Mouse (Mus musculus) urinary bladder, adult 2 months (tissue): ENCODE data around the gene Sash1. TPM values are rescaled to one million over a fixed set of nuclear protein-coding genes. Genes with fewer than 3 reads are reported as not detected.

Source experiments
- DNase-seq: peaks from one replicate; pipeline ENCODE4 v3.0.0; 2022; ENCODE audit warnings: low spot score
- polyA plus RNA-seq: library from polyadenylated mRNA; depleted of rRNA; stranded (reverse); fragments of >200 nt; gene quantifications from 2 replicates; pipeline ENCODE4 v1.2.3, GENCODE M21; 2012

Gene Sash1
- polyA plus RNA-seq, 1 experiment: 30.4 TPM

DNA sequence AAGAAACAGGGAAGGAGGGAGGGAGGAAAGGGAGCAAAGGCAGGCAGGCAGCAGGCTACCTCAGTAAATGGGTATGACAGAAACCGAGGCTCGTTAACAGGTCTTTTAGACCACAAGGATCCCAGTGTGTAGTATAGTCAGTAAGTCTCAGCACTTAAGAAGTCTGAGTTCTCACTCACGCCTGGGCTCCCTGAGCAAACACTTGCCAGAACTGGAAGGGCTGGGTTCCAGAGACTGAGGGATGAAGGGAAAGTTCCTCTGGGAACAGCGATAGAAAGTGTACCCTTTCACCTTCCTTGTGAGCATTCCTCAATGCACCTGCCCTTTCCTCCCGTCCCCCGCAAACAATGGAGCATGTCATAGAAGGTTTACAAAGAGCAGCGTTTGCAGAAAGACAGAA is 16.5 kb upstream of the Sash1 start:
- no peak for DNase-seq

DNA sequence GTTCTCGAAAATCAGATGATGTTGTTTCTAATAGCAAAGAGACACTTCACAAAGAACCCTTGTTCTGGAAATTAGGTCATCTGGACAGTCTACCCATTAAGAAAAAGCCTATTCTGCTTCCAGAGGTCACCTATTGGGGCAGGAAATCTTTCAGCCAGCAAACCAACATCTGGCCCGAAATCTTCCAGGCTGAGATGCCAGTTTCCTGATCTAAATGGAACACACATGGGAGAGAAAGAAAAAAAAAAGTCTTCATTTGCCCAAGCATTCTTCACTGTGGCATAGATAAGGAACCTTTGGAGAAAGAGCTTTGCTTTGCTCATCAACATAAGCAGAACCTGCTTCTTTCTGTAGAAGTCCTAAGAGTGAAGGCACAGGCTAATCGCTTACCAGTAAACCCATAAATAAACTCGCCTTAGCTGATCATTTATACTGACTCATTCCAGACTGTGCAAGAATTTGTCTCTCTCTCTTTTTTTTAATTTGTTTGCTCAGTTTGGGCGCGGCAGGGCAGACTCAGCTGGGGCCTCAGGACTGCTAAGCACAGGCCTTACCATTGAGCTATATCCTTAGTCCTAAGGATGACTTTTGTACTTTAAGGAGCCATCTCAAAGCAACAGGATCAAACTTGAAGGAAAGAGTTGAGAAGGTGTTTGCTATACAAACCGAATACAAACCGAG is 13.1 kb upstream of the Sash1 start:
- no peak for DNase-seq

DNA sequence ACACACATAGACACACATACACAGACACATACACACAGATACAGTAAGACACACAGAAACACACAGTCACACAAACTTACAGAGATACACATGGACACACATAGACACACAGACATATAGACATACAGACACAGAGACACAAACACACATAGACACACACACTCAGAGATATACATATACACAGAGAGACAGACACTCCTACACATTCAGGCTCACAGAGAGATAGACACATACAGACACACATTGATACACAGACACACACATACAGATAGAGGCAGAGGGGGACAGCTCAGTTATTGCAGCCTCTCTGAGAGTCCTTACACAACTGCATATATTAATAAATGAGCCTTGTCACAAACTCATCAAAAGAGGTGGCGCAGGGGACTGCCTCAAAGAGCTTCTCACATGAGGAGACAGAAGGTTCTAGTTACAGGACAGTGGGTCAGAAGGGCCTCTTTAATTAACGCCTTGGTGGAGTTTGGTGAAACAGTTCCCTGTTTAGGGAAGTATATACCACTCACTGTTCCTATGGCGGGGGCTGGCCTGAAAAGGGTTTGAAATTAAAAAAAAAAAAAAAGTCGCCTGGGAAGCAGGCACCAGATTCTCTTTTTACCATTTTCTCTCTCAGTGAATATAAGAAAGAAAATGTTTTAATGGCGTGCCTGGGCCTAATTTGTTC is 12.4 kb upstream of the Sash1 start:
- no peak for DNase-seq

DNA sequence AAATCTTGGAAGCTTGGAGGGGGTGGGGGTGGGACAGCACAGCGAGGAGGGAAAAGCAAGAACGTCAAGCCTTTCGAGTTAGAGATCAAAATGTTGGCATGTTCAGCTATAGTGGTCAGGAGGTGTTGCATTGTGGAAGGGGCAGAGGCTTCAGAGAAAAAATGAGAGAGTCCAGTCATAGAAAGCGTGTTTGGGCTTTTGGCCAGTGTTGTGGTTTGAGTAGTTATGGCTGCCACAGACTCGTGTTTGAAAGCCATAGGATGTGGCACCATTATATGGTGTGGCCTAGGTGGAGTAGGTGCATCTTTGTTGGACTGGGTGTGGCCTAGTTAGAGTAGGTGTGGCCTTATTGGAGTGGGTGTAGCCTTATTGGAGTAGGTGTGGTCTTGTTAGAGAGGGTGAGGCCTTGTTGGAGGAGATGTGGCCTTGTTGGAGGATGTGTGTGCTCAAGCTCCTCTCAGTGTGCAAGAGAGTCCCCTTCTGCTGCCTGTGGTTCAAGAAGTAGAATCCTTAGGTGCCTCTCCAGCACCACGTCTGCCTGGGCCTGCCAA is 9.2 kb upstream of the Sash1 start:
- no peak for DNase-seq

DNA sequence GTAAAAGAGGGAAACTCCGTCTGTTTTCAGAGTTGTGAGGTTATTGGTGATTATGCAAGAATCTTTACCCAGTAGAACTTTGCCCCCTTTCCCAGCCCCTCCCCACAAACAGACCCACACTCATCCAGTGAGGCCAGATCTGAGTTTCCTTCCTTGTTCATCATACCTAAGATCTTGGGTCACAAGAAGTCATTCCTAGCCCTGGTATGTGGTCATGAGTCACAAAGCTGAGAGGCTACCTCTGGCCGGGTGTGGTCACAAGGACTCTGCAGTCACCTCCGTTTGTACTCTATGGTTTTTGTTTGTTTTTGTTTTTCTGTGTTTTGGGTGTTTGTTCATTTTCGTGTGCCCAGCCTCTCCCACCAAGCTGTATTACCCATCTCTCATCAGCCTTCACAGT is 4.6 kb upstream of the Sash1 start:
- DNase-seq: no peak

DNA sequence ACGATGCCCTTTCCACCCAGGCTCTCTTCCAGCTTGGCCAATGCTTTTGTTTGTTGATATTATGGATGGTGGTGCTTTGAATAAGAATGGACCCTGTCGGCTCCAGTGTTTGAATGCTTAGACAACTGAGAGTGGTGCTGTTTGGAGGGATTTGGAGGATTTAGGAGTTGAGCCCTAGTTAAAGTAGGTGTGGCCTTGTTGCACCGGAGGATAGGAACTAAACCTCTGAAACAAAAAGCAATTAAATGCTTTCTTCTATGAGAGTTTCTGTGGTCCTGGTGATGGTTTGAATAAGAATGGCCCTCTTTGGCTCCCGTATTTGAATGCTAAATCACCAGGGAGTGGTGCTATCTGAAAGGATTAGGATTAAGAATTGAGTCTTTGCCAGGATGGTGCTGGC is 3.5 kb upstream of the Sash1 start:
- no peak for DNase-seq

DNA sequence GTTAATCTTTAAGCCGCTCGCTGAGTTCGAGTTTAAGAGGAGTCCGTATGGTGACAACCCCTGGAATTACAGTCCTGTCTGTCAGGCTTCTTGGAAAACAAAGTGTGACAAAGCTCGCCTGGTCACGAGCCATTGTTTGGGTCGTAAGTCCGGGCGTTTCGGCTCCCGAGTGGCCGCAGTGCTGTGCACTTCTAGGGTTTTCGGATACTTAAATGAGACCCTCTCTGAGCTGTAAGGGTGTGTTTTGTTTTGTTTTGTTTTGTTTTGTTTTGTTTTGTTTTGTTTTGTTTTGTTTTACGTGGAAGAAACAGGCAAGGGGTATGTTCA is 621 bp upstream of the Sash1 start:
- DNase-seq: no peak

DNA sequence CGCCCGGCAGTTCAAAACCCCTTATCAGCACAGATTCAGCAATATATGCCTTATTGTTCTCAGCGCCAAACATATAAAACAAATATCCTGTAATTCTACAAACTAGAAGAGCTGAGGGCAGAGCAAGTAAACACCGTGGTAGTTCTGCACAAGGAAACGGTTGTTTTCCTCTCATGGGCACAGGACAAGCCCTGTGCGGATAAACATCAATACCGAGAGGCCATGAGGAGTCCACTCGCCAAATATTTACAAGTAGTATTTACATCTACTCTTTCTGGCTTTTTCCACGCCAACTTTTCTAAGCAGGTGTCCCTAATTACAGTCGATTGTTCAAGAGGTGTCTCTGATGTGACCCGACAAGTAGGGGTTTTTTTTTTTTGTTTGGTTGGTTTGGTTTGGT is 669 bp downstream of the Sash1 start:
- no peak for DNase-seq

DNA sequence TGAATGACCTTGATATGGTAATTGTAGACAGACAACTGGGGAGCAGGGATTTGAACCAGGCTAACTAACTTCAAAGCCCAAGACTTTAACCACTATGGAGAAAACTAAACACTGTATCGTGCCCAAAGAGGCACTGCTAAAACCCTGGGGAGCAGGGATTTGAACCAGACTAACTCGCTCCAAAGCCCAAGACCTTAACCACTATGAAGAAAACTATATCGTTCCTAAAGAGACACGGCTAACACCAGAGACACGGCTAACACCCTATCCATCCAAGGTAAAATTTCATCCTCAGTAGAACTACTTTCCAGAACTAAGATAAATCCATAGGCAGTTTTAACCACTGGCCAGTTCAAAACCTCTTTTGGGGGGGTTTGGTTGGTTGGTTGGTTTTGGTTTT is 1.3 kb downstream of the Sash1 start:
- no peak for DNase-seq

DNA sequence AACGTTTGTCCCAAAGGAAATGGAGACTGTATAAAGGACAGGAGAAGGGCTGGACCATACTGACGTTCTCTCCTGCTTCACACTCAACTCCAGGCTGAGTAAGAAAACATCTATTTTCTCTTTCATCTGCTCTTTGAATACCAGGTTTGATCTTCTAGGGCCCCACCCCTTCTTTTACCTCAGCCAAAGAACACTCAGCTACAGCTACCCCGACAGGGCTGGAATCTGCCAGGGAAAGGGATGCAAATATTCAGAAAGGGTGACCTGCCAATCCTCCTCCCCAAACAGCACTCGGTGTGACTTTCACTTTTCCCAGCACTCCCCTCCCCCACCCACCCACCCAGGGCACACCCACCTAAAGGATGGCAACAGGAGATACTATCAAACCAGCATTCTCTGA is 2.2 kb downstream of the Sash1 start:
- no peak for DNase-seq

DNA sequence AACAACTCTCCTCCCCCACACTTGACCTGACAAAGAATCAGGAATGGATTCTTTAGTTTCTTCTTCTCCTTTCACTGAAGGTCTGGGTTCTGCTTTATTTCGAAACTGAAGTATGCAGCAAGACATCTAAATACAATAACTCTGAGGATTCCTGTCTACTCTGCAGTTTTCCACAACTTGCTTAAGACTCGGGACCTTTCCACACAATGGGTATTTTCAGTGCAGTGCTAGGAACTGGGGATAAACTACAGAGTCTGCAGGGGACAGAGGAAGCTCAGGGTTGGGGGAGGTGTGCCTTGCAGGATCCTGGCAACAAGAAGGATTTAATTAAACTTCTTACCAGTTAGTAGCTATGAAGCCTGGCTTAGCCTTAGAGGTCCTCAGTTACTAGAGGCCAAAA is 4.1 kb downstream of the Sash1 start:
- no peak for DNase-seq

DNA sequence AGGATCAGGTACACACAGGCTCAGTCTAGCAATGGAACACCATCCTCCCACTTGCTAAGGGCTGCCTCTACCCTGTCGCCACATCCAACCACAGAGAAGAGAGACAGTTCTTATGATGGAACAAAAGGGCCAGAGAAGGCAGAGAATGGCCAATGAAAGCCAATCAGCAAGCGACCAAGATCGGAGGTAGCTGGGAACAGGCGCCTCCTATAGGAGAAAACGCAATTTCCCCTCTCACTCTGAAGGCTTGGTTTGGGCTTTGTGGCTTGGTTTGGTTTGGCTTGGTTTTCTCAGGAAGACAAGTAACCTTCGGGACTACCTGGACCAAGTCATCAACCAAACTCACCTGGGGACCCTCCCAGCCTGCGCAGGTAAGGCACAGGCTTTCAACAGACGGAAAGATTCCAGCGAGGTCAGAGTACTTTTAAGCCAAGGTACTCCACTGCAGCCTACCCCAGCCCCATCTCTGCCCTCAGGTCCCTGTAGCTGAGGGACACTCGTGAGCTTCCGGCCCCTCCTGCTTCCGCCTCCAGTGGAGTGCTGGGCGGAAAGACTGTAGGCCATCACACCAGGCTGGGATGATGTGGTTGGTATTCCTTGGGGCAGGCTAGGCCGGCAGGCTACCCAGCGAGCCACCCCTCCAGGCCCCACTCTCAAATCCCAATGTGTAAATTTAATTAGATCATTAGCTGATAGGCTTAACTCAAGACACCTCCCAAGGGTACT is 4.8 kb downstream of the Sash1 start:
- no peak for DNase-seq

DNA sequence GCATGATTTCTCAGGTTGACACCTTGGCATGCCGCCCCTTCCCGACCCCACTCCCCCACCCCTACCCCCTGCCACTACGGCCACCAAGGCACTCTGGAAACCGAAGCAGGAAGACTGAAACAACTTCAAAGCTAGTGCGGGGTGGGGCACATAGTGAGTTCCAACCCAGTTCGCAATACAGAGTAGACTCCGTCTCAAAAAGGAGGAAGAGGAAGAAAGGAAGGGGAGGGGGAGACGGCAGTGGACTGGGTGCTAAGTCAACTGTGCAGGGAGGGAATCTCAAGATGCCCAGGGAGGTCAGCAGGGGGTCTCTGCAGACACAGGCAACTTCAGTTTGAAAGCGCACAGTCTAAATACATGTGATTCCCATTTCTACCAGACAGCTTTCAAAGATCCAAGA is 7.0 kb downstream of the Sash1 start:
- no peak for DNase-seq

DNA sequence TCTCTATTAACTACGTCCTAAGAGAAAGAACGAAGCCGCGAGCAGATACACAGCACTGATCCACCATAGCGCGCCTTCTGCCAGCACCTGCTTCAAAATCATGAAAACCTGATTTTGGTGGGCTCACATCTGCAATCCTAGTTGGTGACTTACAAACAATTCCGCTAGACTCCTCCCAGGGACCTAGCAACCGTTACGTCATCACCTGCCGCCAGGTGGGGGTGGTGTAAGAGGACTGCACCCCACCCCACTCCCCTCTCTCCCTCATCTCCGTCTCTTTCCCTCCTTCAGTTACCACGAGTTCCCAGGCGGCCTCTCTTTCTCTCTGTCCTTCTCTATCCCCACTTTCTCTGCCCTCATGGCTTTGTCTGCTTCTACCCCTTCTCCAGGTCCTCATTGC is 7.5 kb downstream of the Sash1 start:
- no peak for DNase-seq

DNA sequence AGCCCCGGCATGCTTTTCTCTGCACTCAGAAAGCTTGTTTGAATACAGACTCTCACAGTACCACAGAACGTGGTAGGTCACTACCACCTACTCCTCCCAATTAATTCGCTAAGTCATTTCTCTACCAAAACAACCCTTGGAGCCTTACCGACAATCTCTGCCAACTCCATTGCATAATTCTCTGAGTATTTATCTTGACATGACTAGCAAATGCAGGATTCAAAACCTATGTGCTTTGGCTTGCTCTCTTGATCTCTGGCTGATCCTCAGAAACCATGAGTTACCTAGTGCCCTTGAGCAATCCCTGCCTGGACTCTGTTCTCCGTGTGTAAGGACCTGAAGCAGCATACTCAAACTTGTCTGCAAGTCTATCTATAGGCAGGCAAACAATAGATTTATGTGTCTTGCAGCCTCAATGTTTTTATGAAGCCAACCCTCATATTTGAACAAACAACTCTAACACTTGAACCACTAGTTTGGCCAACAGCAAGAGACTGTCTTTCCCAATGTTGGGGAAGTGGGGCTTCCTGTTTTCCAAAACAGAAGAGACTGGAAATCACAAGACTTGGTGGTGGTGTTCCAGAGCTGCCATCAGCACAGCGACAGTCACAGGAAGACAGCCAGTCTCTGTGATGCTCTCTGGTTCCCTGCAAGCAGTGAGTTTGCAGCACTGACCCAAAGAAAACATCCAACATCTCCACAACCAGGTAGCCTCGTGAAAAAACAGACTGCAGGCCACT is 12.1 kb downstream of the Sash1 start:
- DNase-seq: no peak

DNA sequence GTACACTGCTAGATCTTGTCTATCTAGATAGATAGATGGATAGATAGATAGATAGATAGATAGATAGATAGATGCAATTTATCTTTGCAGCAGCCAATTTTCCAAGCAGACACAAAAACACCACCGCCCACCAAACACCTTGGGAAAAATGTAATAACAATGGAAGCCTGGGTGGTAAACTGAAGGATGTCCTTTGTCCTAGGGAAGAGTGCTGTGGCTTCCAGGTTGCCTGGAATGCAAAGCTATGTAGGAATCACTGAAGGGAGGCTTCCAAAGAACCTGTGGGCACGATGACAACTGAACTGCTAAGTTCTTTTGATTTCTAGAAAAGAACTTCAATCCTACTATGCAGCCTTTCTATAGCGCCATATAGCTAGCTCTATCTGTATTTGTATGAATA is 13.1 kb downstream of the Sash1 start:
- no peak for DNase-seq

DNA sequence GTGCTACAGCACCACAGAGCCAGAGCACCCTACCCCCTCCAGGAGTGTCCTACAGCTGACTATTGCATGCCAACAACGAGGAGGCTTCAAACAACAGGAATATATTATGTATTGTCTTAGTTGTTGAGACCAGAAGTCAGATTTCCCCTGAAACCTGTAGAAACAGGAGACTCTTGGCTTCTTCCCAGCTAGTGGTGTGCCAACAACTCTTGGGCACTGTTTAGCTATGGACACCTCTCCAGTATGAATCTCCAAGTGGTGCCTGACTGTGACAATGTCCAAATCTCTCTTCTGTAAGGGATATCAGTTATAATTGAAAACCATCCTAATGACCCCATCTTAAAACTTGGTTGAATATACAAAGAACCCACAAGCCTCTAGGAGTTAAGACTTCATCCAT is 13.9 kb downstream of the Sash1 start:
- no peak for DNase-seq

DNA sequence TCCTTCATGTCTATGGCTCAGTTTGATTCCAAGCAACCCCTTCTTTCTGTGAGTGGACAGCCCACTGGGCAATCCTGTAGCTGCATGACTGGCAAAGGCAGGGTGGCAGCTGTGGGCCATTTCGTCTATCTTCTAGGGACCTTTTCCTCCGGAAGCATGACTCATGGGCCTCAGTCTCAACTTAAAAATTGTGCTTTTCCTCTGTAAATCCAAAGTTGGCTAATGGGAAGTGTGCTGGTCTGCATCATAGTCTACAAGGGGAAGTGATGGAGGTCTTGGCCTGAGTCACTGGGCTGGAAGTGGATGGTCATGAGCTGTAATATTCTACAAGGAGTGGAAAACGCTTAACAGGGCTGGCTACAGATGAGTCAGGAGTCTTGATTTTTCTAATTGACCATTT is 15.5 kb downstream of the Sash1 start:
- DNase-seq: no peak

DNA sequence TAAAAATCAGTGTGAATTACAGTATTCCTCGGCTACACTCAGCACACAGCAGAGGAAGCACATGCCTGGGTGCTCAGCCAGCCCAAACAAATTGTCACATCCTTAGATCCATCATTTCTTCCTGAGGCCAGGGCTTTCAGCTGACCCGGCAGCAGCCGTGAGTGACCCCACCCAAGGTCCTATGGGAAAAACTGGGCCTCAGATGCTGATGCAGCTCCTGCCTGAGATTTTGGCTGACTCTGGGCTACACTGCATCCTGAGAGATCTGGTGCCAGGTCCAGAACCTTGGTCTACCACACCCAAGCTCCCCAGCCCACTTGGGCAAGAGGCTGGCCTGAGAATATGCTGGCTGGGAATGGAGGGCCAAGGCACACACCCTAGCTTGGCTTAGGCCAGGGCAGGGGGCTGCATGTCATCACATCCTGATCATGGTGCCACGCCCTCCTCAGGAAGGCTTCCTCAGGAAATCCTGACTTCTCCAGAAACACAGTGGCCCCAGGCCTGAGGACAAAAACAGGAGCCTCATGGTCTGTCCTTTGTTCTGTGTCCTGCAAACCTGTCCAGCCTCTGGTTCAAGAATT is 19.7 kb downstream of the Sash1 start:
- no peak for DNase-seq

DNA sequence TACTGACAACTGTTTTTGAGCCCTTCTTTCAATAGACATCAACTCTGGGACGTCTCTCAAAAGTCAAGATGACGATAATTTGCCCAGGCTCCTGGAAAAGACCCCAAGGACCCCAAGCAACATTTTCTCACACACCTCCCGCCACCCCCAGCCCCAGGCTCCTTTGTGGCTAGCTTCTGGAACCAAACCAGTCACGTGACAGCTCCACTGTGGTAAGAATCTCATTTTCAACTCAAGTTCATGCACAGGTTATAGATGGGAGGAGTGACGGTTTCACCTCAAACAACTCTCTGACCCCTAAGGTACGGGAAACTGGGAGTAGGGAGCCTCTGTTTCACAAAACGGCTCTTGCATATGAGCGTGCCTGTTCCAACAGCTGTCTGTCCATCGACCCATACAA is 25.2 kb downstream of the Sash1 start:
- DNase-seq: no peak

DNA sequence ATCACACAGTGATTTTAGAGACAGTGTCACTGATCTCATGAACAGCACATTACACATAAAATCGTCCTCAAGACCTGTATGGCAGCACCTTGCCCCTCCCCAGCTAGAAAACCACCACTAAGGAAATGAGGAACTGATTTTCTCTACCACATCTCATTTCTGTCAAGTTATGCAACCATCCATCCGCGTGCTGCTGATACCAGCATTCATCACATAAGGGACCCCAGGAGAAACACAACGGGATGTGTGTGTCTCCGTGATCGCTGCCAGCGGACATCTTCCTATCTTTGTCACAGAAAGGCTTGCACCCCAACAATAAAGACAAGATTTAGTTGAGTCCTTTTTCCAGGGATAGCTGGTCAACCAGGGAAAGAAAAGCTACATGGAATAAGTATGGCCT is 27.2 kb downstream of the Sash1 start:
- no peak for DNase-seq

DNA sequence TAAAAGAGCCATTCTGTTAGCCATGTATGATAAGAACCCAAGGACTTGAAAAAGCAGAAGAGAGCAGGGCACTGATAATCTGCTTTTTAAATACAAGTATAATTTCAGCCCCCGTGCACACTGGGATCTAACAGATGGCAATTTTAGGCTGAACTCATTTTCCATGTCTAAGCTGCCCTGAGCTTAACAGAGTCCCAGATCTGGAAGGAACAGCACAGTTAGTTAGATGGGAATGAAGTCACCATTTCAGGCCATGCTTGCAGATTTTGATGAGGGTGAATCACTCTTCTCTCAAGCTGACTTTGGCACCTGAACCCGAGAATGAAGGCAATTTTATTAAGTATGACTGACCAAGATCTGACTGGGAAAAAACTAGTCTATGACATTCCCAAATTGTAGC is 28.9 kb downstream of the Sash1 start:
- no peak for DNase-seq
